9 mouse cellular contexts compared by ENCODE assay signal in genomic region chr4:57672996-57673906, GRCm38 (mm10). TPM values are rescaled to one million over a fixed set of nuclear protein-coding genes. Genes with fewer than 3 reads are reported as not detected.
A peak's percentile ranks its signal among the peaks of the same experiment; 100 is the strongest.
DNase-seq lines count a peak whose midpoint lies in the region; ATAC-seq and TF ChIP-seq lines count a peak whose summit lies in the region.
"Had no signal": no experiment of that assay in that cellular context is flagged by ENCODE, and none has a peak within 500 bp of the region (broad histone marks: within the 10 kb centered on the region; RNA-seq: fewer than 3 reads in every experiment).

No protein-coding gene starts in this region.

- ATAC-seq in embryonic facial prominence, embryonic 14.5 days (ENCODE audit: low read depth) = peak; percentile 65
- peak; percentile 45; the same call in 1 of the 2 replicates for ATAC-seq in limb, embryonic 13.5 days (ENCODE audit: low FRiP score, low read depth)
- ATAC-seq in midbrain, postnatal 0 days (ENCODE audit: low FRiP score) = peak; percentile 34; the same call in 1 of the 2 replicates

- no peaks in the 10 kb centered on the region for H3K36me3 ChIP-seq in embryonic facial prominence, embryonic 14.5 days (ENCODE audit: control insufficient read depth, insufficient read depth, low read length)
- no peaks in the 10 kb centered on the region for H3K36me3 ChIP-seq in limb, embryonic 13.5 days
- H3K36me3 ChIP-seq in midbrain, postnatal 0 days (ENCODE audit: insufficient read depth, low read length) = 0 out of 2 replicates have a peak, but pooled peaks cover 2% of the 10 kb centered on the region
- H3K36me3 ChIP-seq: G1E had no signal

- TF ChIP-seq CTCF in bone marrow, adult 2 months (IDR thresholded peaks at IDR 0.05; ENCODE audit: control insufficient read depth, insufficient read depth, low read length) = peak; percentile 94
- peak; percentile 94 for TF ChIP-seq CTCF in midbrain, postnatal 0 days (IDR thresholded peaks at IDR 0.05)

- H3K4me1 ChIP-seq in bone marrow, adult 2 months (ENCODE audit: control insufficient read depth, insufficient read depth, low read length) = peaks cover 5% of the 10 kb centered on the region; the same call in 1 of the 2 replicates
- H3K4me1 ChIP-seq in embryonic facial prominence, embryonic 14.5 days (ENCODE audit: control insufficient read depth, insufficient read depth, low read length) = peaks cover 22% of the 10 kb centered on the region
- H3K4me1 ChIP-seq in limb, embryonic 13.5 days = peaks cover 43% of the 10 kb centered on the region
- no peaks in the 10 kb centered on the region for H3K4me1 ChIP-seq in midbrain, postnatal 0 days (ENCODE audit: insufficient read depth, low read length)

- no peak overlapping the region for H3K9ac ChIP-seq in embryonic facial prominence, embryonic 14.5 days (ENCODE audit: low read depth, low read length)
- no peak overlapping the region for H3K9ac ChIP-seq in limb, embryonic 13.5 days
- no peak overlapping the region for H3K9ac ChIP-seq in midbrain, postnatal 0 days (replicated peaks; ENCODE audit: low read length, poor library complexity, severe bottlenecking)

- WGBS in bone marrow, adult 2 months = 2% methylated on average over 12 of the region's 12 CpGs
- WGBS in embryonic facial prominence, embryonic 14.5 days = 10% methylated on average over 12 of the region's 12 CpGs
- 11% methylated on average over 12 of the region's 12 CpGs for WGBS in limb, embryonic 13.5 days
- 17% methylated on average over 12 of the region's 12 CpGs for WGBS in midbrain, postnatal 0 days

- no peak for TF ChIP-seq POLR2A in bone marrow, adult 2 months (IDR thresholded peaks at IDR 0.05; ENCODE audit: borderline replicate concordance, control insufficient read depth, low read depth, low read length)

- no peak overlapping the region for H3K27ac ChIP-seq in bone marrow, adult 2 months (ENCODE audit: control insufficient read depth, insufficient read depth, low read depth, low read length, poor library complexity)
- peak overlapping the region; percentile 44; the same call in 1 of the 2 replicates for H3K27ac ChIP-seq in embryonic facial prominence, embryonic 14.5 days (replicated peaks; ENCODE audit: low read depth, low read length)
- peak overlapping the region; percentile 28; the same call in 1 of the 2 replicates for H3K27ac ChIP-seq in limb, embryonic 13.5 days
- no peak overlapping the region for H3K27ac ChIP-seq in midbrain, postnatal 0 days (ENCODE audit: low read depth, low read length)

- no peaks in the 10 kb centered on the region for H3K27me3 ChIP-seq in embryonic facial prominence, embryonic 14.5 days (replicated peaks; ENCODE audit: control insufficient read depth, insufficient read depth, low read length)
- no peaks in the 10 kb centered on the region for H3K27me3 ChIP-seq in limb, embryonic 13.5 days
- H3K27me3 ChIP-seq in midbrain, postnatal 0 days (ENCODE audit: insufficient read depth, low read length) = no peaks in the 10 kb centered on the region

- H3K4me2 ChIP-seq in embryonic facial prominence, embryonic 14.5 days (ENCODE audit: low read depth, low read length) = peak overlapping the region; percentile 50
- H3K4me2 ChIP-seq in limb, embryonic 13.5 days (replicated peaks) = peak overlapping the region; percentile 54
- peak overlapping the region; percentile 34 for H3K4me2 ChIP-seq in midbrain, postnatal 0 days (ENCODE audit: low read depth, low read length, poor library complexity, severe bottlenecking)

- DNase-seq in 3T3-L1 (ENCODE audit: low read depth, low spot score) = peak; percentile 93
- peak; percentile 87 for DNase-seq in embryonic facial prominence, embryonic 14.5 days (ENCODE audit: low spot score)
- peak; percentile 88 to 91 for DNase-seq in heart, adult 9 months (ENCODE audit: low spot score in 2 of 2)
- DNase-seq in kidney, adult 9 months = peak; percentile 93
- peak; percentile 82 for DNase-seq in midbrain, postnatal 0 days (ENCODE audit: low spot score)
- DNase-seq in spleen, postnatal 14 days (ENCODE audit: low spot score in 2 of 2) = peak; percentile 69 to 83

- H3K9me3 ChIP-seq in embryonic facial prominence, embryonic 14.5 days (ENCODE audit: control insufficient read depth, low read length) = no peaks in the 10 kb centered on the region
- H3K9me3 ChIP-seq in limb, embryonic 13.5 days = no peaks in the 10 kb centered on the region
- H3K9me3 ChIP-seq in midbrain, postnatal 0 days (ENCODE audit: low read length) = no peaks in the 10 kb centered on the region

- H3K4me3 ChIP-seq in bone marrow, adult 2 months (replicated peaks; ENCODE audit: control insufficient read depth, low read depth, low read length) = no peak overlapping the region
- H3K4me3 ChIP-seq in embryonic facial prominence, embryonic 14.5 days (ENCODE audit: low read depth, low read length) = peak overlapping the region; percentile 14; the same call in 1 of the 2 replicates
- no peak overlapping the region for H3K4me3 ChIP-seq in limb, embryonic 13.5 days
- no peak overlapping the region for H3K4me3 ChIP-seq in midbrain, postnatal 0 days (ENCODE audit: low read depth, low read length)

RNA-seq across cellular contexts. Expression of gene Akap2, which starts 44.2 kb away (rescaled TPM):
- polyA plus RNA-seq in bone marrow, adult 2 months (2011; ENCODE audit: insufficient read depth, insufficient read length, low replicate concordance, missing spikeins) = 0.31 and 4.0 TPM in 2 replicates
- polyA plus RNA-seq in embryonic facial prominence, embryonic 14.5 days (2014; fragmentation: Nextera tagmentation; extraction: Ambion mirVana) = 24.9 and 28.5 TPM in 2 replicates
- 29.9 and 34.2 TPM in 2 replicates for polyA plus RNA-seq in limb, embryonic 13.5 days (2015; fragmentation: Nextera tagmentation; extraction: Ambion mirVana)
- 18.8 and 24.4 TPM in 2 replicates for total RNA-seq in midbrain, postnatal 0 days (2014; rRNA removed)
- polyA plus RNA-seq in midbrain, postnatal 0 days (2015; fragmentation: Nextera tagmentation; extraction: Ambion mirVana) = 10.7 and 12.1 TPM in 2 replicates
- polyA plus RNA-seq: G1E had no signal

Comparison
In these comparisons a context has a peak if more than half of its experiments do, and no peak if none do; other contexts are left out.
1. H3K27ac ChIP-seq: peak in embryonic facial prominence, embryonic 14.5 days (single experiment) and limb, embryonic 13.5 days (single experiment); none in bone marrow, adult 2 months (single experiment) and midbrain, postnatal 0 days (single experiment).
2. Peak in every context shown above with its lines, with median percentiles within 50 percentile points of each other: DNase-seq, ATAC-seq and H3K4me2 ChIP-seq.